Mouse (Mus musculus) layer of hippocampus, postnatal 25 days (tissue): ENCODE results near the gene Pttg1. TPM values are rescaled to one million over a fixed set of nuclear protein-coding genes. Genes with fewer than 3 reads are reported as not detected.
A peak's percentile ranks its signal among the peaks of the same experiment; 100 is the strongest.

ENCODE experiments used
- DNase-seq, 2 experiments: peaks; one replicate each; pipeline ENCODE4 v3.0.0; 2022; ENCODE audit warnings: mixed read lengths in 2 of 2, low spot score in 1 of 2; ENCODE audit errors: extremely low spot score in 1 of 2
- total RNA-seq, 2 experiments: library from RNA; stranded (reverse); gene quantifications; 2 replicates each; pipeline ENCODE4 v1.2.3; 2021

The Pttg1 gene
- total RNA-seq: 10 to 100 TPM; 26.6 to 28.0 TPM

GRCm38 (mm10) chr11:43425824-43426413 is at the start of gene Pttg1:
Gene Pttg1, minus strand, starts transcription at chr11:43426251.
- peak in 1 of 2 experiments; percentile 62 for DNase-seq

- no peak for DNase-seq
Observed at GRCm38 (mm10) chr11:43474225-43474774, 48.2 kb upstream of the Pttg1 start, which contains the start of gene C1qtnf2. Gene C1qtnf2, plus strand, starts transcription at chr11:43474276.

- no peak for DNase-seq
Observed at GRCm38 (mm10) chr11:43473635-43474224, 47.7 kb upstream of the Pttg1 start.

- no peak for DNase-seq
Observed at GRCm38 (mm10) chr11:43473115-43473514, 47.1 kb upstream of the Pttg1 start.

- DNase-seq: no peak
Observed at GRCm38 (mm10) chr11:43470881-43471820, 45.1 kb upstream of the Pttg1 start.

GRCm38 (mm10) chr11:43470118-43470517 is 44.1 kb upstream of the Pttg1 start:
- no peak for DNase-seq

GRCm38 (mm10) chr11:43463204-43463603 is 37.2 kb upstream of the Pttg1 start:
- no peak for DNase-seq

GRCm38 (mm10) chr11:43452266-43452665 is 26.2 kb upstream of the Pttg1 start:
- no peak for DNase-seq

GRCm38 (mm10) chr11:43451322-43451721 is 25.3 kb upstream of the Pttg1 start:
- no peak for DNase-seq

- no peak for DNase-seq
Observed at GRCm38 (mm10) chr11:43449916-43450315, 23.9 kb upstream of the Pttg1 start.

GRCm38 (mm10) chr11:43443183-43443582 is 17.1 kb upstream of the Pttg1 start:
- no peak for DNase-seq

GRCm38 (mm10) chr11:43441121-43441520 is 15.1 kb upstream of the Pttg1 start:
- no peak for DNase-seq

GRCm38 (mm10) chr11:43434024-43434407 is 8.0 kb upstream of the Pttg1 start:
- no peak for DNase-seq

- DNase-seq: peak; percentile 36 to 54
Observed at GRCm38 (mm10) chr11:43433254-43434023, 7.4 kb upstream of the Pttg1 start, which contains the start of gene Slu7. Gene Slu7, plus strand, starts transcription at chr11:43433744.

GRCm38 (mm10) chr11:43426414-43426884 is 398 bp upstream of the Pttg1 start:
- DNase-seq: no peak

GRCm38 (mm10) chr11:43425166-43425709 is 813 bp downstream of the Pttg1 start:
- no peak for DNase-seq

GRCm38 (mm10) chr11:43424386-43424785 is 1.7 kb downstream of the Pttg1 start:
- DNase-seq: no peak

- no peak for DNase-seq
Observed at GRCm38 (mm10) chr11:43417201-43417600, 8.8 kb downstream of the Pttg1 start.

- DNase-seq: peak; percentile 62 to 89
Observed at GRCm38 (mm10) chr11:43412771-43413451, 13.1 kb downstream of the Pttg1 start.
